Mouse (Mus musculus) kidney, embryonic 14.5 days (tissue): Measurements from ENCODE around the gene Ttyh2. TPM values are rescaled to one million over a fixed set of nuclear protein-coding genes. Genes with fewer than 3 reads are reported as not detected.

Source experiments
- ATAC-seq: fragments of 200-750 bp; cut with Nextera tagmentation; 2 replicates; pipeline ENCODE4 v1.8.0; 2017; ENCODE audit warnings: moderate number of reproducible peaks, mild to moderate bottlenecking, moderate TSS enrichment, moderate library complexity; ENCODE audit not compliant: low FRiP score, low TSS enrichment
- H3K27ac ChIP-seq: fragments of 300-500 bp; sonication (generic); 2 replicates; pipeline ENCODE4 v1.5.1; 2014; ENCODE audit warnings: low read depth, mild to moderate bottlenecking, low read length, moderate library complexity, mixed read lengths
- H3K27me3 ChIP-seq: fragments of 300-500 bp; sonication (generic); 2 replicates; pipeline ENCODE4 v1.6.1; 2014; ENCODE audit warnings: mild to moderate bottlenecking, low read length; ENCODE audit not compliant: control insufficient read depth, insufficient read depth
- H3K36me3 ChIP-seq: fragments of 300-500 bp; sonication (generic); 2 replicates; pipeline ENCODE4 v1.6.1; 2014; ENCODE audit warnings: low read length, mixed read lengths; ENCODE audit not compliant: control insufficient read depth, insufficient read depth
- H3K4me1 ChIP-seq: fragments of 300-500 bp; sonication (generic); 2 replicates; pipeline ENCODE4 v1.6.1; 2014; ENCODE audit warnings: low read length, mixed read lengths; ENCODE audit not compliant: control insufficient read depth, insufficient read depth
- H3K4me2 ChIP-seq: fragments of 300-500 bp; sonication (generic); replicated peaks from 2 replicates; pipeline ENCODE4 v1.6.1; 2014; ENCODE audit warnings: low read depth, mild to moderate bottlenecking, low read length
- H3K4me3 ChIP-seq: fragments of 300-500 bp; sonication (generic); 2 replicates; pipeline ENCODE4 v1.5.1; 2014; ENCODE audit warnings: mild to moderate bottlenecking, low read length
- H3K9ac ChIP-seq: fragments of 300-500 bp; sonication (generic); 2 replicates; pipeline ENCODE4 v1.6.1; 2014; ENCODE audit warnings: low read depth, mild to moderate bottlenecking, low read length, moderate library complexity
- H3K9me3 ChIP-seq: fragments of 300-500 bp; sonication (generic); 2 replicates; pipeline ENCODE4 v1.6.1; 2016; ENCODE audit warnings: low read length; ENCODE audit not compliant: control insufficient read depth
- WGBS: fragments of 180-500 bp; shearing (Covaris S2); extraction: QIAGEN DNeasy Blood & Tissue Kit; methylation state at CpG from one replicate; pipeline ENCODE4 v1.1.7; 2014; 5-methylcytosine and 5-hydroxymethylcytosine counted together
- polyA plus RNA-seq: library from polyadenylated mRNA; unstranded; fragments of >200 nt; fragmentation: Nextera tagmentation; extraction: Ambion mirVana; gene quantifications from 2 replicates; pipeline ENCODE4 v1.2.1, GENCODE M21; 2014

The Ttyh2 gene
- polyA plus RNA-seq, 1 experiment from 2014 or later, result 10.4 TPM

- ATAC-seq, result no peak
- WGBS, result 85% methylated on average over 3 of the region's 3 CpGs
- no peak overlapping the region for H3K4me3 ChIP-seq
- H3K9ac ChIP-seq, result no peak overlapping the region
- H3K9me3 ChIP-seq, result no peaks in the 10 kb centered on the region
- H3K4me2 ChIP-seq, result no peak overlapping the region
- H3K4me1 ChIP-seq, result peaks cover 12% of the 10 kb centered on the region; the same call in 1 of the 2 replicates
- H3K36me3 ChIP-seq, result no peaks in the 10 kb centered on the region
- no peaks in the 10 kb centered on the region for H3K27me3 ChIP-seq
- no peak overlapping the region for H3K27ac ChIP-seq
These were observed 13.5 kb downstream of the Ttyh2 start for GRCm38 (mm10) chr11:114688729-114689128.

DNA sequence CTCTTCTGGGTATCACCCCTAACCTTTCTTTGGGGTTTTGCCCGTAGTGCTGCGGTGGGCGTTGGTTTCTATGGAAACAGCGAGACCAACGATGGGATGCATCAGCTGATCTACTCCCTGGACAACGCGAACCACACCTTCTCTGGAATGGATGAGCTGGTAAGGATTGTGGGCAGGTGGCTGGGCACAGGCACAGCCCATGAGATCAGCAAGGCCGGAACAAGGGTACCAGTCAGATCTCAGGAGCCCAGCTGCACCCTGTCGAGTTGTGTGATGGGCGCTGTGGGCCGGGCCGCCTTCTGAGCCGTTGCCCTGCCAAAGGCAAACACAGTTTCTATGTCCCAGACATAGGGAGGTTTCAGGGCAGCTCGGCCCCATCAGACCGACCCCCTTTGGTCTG is 15.0 kb downstream of the Ttyh2 start:
- Histone ChIP-seq H3K27me3 (no peaks in the 10 kb centered on the region), H3K27ac (no peak overlapping the region), H3K4me3 (no peak overlapping the region), H3K9me3 (no peaks in the 10 kb centered on the region), H3K4me2 (no peak overlapping the region), H3K9ac (no peak overlapping the region), H3K36me3 (no peaks in the 10 kb centered on the region), H3K4me1 (no peaks in the 10 kb centered on the region; the same call in 1 of the 2 replicates)
- WGBS, result 91% methylated on average over 15 of the region's 15 CpGs
- no peak for ATAC-seq

DNA sequence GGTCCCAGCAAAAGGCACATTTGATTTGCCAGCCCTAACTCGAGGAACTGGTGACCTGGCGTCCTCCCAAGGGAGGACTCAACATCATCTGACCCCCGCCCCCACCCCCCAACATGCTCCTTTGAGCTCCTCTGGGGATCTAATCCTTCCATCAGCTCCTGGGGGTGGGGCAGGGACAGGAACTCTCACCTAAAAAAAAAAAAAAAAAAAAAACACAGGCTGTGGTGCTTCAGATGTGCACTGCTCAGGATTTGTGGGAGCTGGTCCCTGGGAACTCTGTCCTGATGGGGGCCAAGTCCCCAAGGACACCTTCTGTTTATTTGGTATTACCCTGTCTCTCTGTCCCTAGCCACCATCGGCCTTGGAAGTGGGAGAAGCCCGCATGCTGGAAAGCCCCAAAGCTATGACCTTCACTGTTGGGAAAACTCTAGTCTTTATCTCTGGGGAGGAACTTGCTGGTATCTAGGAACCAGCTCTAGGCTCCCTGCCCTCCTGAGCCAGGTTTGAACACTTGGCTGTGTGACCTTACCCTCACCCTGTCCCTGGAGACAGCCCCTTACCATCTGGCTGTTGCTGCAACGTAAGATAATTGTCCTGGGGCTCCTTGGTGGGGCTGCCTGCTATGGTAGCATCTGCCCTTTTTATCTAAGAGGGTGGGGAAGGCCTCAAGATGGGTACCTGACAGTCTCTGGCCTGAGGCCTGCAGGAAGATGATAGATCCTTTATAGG is 16.4 kb downstream of the Ttyh2 start:
- no peak for ATAC-seq
- Histone ChIP-seq H3K27ac (no peak overlapping the region), H3K27me3 (no peaks in the 10 kb centered on the region), H3K9ac (no peak overlapping the region), H3K36me3 (no peaks in the 10 kb centered on the region), H3K9me3 (no peaks in the 10 kb centered on the region), H3K4me2 (no peak overlapping the region), H3K4me1 (no peaks in the 10 kb centered on the region; the same call in 1 of the 2 replicates), H3K4me3 (no peak overlapping the region)
- 54% methylated on average over 6 of the region's 6 CpGs for WGBS

- Histone ChIP-seq H3K36me3 (no peaks in the 10 kb centered on the region; the same call in 1 of the 2 replicates), H3K4me2 (no peak overlapping the region), H3K9me3 (no peaks in the 10 kb centered on the region), H3K27ac (no peak overlapping the region), H3K4me1 (no peaks in the 10 kb centered on the region; the same call in 1 of the 2 replicates), H3K4me3 (no peak overlapping the region), H3K9ac (no peak overlapping the region), H3K27me3 (no peaks in the 10 kb centered on the region)
- ATAC-seq, result no peak
- WGBS, result 32% methylated on average over 7 of the region's 7 CpGs
These were observed 17.4 kb downstream of the Ttyh2 start for GRCm38 (mm10) chr11:114692601-114693000.

GRCm38 (mm10) chr11:114693456-114693855 is 18.2 kb downstream of the Ttyh2 start:
- 88% methylated on average over 6 of the region's 6 CpGs for WGBS
- ATAC-seq, result no peak

GRCm38 (mm10) chr11:114694451-114694850 is 19.2 kb downstream of the Ttyh2 start:
- no peak overlapping the region for H3K4me2 ChIP-seq
- ATAC-seq, result no peak
- no peaks in the 10 kb centered on the region for H3K9me3 ChIP-seq
- H3K27me3 ChIP-seq, result no peaks in the 10 kb centered on the region
- H3K36me3 ChIP-seq, result no peaks in the 10 kb centered on the region; the same call in 1 of the 2 replicates
- no peak overlapping the region for H3K27ac ChIP-seq
- no peak overlapping the region for H3K9ac ChIP-seq
- H3K4me3 ChIP-seq, result no peak overlapping the region
- no peaks in the 10 kb centered on the region; the same call in 1 of the 2 replicates for H3K4me1 ChIP-seq
- 84% methylated on average over 2 of the region's 2 CpGs for WGBS

More at GRCm38 (mm10) chr11:114693456-114693855, 18.2 kb downstream of the Ttyh2 start:
- Histone ChIP-seq H3K4me2 (no peak overlapping the region), H3K27me3 (no peaks in the 10 kb centered on the region), H3K9ac (no peak overlapping the region), H3K4me3 (no peak overlapping the region), H3K9me3 (no peaks in the 10 kb centered on the region), H3K27ac (no peak overlapping the region), H3K36me3 (no peaks in the 10 kb centered on the region; the same call in 1 of the 2 replicates), H3K4me1 (no peaks in the 10 kb centered on the region; the same call in 1 of the 2 replicates)

GRCm38 (mm10) chr11:114698496-114698895 is 23.3 kb downstream of the Ttyh2 start:
- H3K4me1 ChIP-seq, result no peaks in the 10 kb centered on the region
- no peaks in the 10 kb centered on the region; the same call in 1 of the 2 replicates for H3K36me3 ChIP-seq
- H3K9ac ChIP-seq, result no peak overlapping the region
- no peak overlapping the region for H3K27ac ChIP-seq
- H3K9me3 ChIP-seq, result no peaks in the 10 kb centered on the region
- WGBS, result 95% methylated on average over 7 of the region's 7 CpGs
- H3K4me2 ChIP-seq, result no peak overlapping the region
- H3K4me3 ChIP-seq, result no peak overlapping the region
- no peaks in the 10 kb centered on the region for H3K27me3 ChIP-seq
- ATAC-seq, result no peak

DNA sequence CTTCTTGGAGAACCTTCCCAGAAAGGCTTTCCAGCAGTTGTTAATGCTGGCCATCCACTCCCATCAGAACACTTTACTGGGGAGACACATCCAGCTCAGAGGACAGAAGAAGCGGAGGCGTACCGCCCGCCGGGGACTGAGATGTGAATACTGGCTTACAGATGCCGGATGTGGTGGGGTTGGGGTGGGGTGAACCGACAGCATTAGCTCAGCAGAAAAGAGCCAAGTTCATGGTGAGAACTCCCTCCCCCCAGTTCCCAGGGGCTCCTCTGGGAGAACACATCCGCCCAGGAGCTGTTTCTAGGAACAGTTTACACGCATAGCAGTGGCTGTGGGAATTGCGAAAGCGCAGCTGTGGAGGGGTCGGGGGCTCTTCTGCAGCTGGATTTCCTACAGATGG is 24.3 kb downstream of the Ttyh2 start:
- WGBS, result 79% methylated on average over 12 of the region's 12 CpGs
- H3K4me1 ChIP-seq, result no peaks in the 10 kb centered on the region
- no peak overlapping the region for H3K4me2 ChIP-seq
- no peak overlapping the region for H3K4me3 ChIP-seq
- no peaks in the 10 kb centered on the region for H3K9me3 ChIP-seq
- ATAC-seq, result no peak
- H3K36me3 ChIP-seq, result no peaks in the 10 kb centered on the region; the same call in 1 of the 2 replicates
- H3K9ac ChIP-seq, result no peak overlapping the region
- H3K27me3 ChIP-seq, result no peaks in the 10 kb centered on the region
- no peak overlapping the region for H3K27ac ChIP-seq

- WGBS, result 91% methylated on average over 15 of the region's 15 CpGs
- no peak overlapping the region for H3K27ac ChIP-seq
These were observed 27.2 kb downstream of the Ttyh2 start for GRCm38 (mm10) chr11:114702311-114702995.

More at GRCm38 (mm10) chr11:114702311-114702995, 27.2 kb downstream of the Ttyh2 start:
- Histone ChIP-seq H3K27me3 (no peaks in the 10 kb centered on the region), H3K4me1 (no peaks in the 10 kb centered on the region), H3K4me3 (no peak overlapping the region), H3K36me3 (no peaks in the 10 kb centered on the region), H3K4me2 (no peak overlapping the region), H3K9ac (no peak overlapping the region), H3K9me3 (no peaks in the 10 kb centered on the region)
- ATAC-seq, result no peak
